Mouse (Mus musculus): ENCODE measurements around the gene Agap2.
"Not testable (repeated sequence)": the region's sequence is repeated elsewhere in the genome, so short reads cannot be mapped to it uniquely, and the experiment has no call there.

The Agap2 gene

DNA sequence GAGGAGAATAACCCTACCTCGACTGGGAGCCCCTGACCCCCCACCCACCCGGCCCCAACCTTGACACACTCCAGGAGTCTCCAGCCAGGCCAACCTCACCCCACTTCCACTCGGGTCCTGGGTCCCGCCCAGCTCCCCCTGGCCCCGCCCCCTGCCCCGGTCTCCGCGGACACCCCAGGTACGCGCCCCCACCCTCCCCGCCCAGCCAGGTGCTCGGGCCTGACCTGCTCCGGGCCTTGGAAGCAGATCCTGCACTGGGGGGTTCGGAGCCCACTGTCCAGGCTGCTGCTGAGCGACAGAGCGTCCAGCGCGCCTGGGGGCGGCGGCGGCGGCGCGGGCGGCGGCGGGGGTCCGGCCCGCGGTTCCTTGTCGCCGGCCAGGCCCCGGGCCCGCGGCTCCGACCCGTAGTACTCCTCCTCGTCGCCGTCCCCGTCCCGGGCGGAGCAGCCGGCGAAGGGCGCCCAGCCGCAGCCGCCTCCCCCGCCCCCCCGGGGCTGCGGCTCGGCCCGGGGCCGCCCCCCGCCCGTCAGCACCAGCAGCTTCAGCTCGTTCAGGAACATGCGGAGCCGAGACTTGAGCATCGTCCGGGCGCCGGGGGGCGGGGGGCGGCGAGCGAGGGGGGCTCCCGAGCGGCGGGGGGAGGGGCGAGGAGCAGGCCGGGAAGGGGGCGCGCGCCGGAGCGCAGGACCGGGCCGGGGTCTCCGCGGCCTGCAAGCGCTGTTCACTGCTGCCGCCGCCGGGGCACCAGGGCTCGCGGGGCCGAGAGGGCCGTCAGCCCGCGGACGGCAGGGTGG lies 15.7 kb upstream of the Agap2 start:
- ATAC-seq (ENCODE audit: insufficient number of reproducible peaks, low FRiP score, low TSS enrichment), result no peak

DNA sequence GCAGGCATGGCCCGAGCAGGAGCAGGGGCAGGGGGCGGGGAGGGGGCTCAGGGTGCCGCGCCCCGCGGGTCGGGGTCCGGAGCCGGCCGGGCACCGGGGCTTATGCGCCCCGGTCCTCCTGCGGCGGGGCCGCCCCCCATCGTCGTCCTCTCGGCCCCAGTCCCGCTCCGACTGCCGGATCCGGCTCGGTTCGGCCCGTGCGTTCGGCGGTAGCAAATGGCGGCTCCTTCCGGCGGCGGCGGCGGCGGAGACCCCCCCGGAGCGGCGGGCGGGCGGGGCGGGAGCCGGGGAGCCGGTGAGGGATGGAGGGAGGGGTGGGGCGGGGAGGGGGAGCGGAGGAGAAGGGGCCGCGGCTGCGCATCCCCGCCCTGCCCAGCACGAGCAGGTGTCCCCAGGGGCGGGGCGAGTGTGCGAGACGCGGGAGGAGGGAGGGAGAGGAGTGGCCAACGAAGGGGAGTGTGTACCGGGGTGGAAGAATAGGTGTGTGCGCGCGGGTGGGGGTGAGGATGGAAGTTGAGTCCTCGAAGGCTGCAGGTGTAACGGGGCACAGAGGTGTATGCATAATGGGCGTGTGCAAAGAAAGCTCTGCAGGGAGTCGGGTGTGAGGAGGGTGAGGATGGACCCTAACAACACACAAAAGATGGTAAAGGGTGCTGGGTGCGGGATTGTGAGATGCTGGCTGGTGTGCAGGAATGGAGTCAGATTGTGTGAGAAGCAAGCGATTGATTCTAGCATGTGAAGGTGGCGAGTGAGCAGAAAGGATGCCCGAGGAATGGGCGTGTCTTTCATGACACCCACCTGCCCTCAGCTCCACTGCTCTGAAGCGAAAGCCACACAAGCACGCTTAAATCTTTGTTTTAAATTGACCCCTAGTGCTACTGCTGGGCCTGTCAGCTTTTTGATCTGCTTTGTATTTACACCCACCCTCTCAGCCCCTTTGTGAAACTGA lies 14.8 kb upstream of the Agap2 start, which contains the start of gene March9:
March9 (minus strand) TSS at position 217 of the 949 bp plus-strand sequence.
- 0 out of 2 replicates have a peak, but pooled peaks have one; percentile 8 for ATAC-seq (ENCODE audit: insufficient number of reproducible peaks, low FRiP score, low TSS enrichment)

DNA sequence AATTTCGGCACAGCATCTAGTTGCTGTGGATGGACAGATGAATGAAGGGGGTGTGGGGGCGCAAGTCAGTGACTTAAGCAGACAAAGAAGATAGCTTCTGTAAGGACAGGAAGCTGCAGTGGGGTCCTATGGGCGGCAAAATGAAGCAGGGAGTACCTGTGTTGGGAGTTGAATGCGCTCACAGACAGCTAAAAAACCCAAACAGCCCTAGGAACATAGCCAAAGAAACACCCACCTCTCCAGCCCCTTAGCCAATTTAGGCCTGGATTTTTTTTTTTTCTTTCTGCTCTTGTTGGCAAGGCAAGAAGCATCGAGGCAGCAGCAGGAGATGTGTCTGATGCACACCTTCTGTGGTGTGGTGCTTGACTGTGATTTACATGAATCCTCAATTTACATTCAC lies 14.0 kb upstream of the Agap2 start:
- no peak for ATAC-seq (ENCODE audit: insufficient number of reproducible peaks, low FRiP score, low TSS enrichment)

DNA sequence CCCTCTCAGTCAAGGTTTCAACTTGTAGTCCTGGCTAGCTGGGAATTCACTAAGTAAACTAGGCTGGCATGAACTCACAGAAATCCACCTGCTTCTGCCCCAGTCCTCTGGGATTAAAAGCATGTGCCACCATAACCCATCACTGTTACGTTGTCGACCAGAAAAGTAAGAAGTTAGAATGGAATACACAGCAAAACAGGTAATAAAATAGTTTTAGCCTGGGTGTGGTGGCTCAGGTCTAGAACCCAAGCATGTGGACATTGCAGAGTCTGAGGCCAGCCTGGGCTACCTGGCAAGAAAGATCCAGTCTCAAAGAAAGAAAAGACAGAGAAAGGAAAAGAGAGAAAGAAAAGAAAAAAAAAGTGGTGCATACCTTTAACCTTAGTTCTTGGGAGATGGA lies 13.6 kb upstream of the Agap2 start:
- no peak for ATAC-seq (ENCODE audit: insufficient number of reproducible peaks, low FRiP score, low TSS enrichment)

DNA sequence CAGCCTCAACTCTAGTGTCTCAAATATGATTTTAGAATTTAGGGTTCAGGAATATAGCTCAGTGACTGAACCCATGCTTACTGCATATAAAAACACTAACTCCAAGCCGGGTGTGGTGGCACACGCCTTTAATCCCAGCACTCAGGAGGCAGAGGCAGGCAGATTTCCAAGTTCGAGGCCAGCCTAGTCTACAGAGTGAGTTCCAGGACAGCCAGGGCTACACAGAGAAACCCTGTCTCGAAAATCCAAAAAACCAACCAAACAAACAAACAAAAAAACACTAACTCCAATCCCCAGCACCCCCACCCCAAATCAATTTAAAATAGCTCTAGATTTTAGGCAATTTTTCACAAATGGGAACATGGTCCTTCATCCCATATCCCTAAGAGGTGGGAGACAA lies 13.0 kb upstream of the Agap2 start:
- not testable (repeated sequence) for ATAC-seq (ENCODE audit: insufficient number of reproducible peaks, low FRiP score, low TSS enrichment)

DNA sequence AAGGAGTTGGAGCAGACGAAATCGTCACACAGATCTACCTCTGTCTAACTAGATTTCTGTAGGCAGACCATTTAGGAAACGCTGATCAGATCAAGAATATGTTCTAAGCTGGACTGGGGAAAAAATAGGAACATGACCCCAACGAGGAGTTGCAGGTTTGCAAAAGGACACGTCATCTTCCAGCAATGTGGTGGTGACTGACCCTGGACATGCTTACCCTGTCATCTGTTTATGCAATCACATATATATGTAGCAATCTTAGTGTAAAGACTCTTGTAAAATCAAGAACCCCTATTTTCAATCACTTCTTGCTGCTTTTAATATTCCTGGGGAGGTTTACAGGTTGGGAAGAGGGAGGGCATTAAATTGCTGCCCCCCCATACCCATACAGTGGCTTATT lies 12.6 kb upstream of the Agap2 start:
- no peak for ATAC-seq (ENCODE audit: insufficient number of reproducible peaks, low FRiP score, low TSS enrichment)

DNA sequence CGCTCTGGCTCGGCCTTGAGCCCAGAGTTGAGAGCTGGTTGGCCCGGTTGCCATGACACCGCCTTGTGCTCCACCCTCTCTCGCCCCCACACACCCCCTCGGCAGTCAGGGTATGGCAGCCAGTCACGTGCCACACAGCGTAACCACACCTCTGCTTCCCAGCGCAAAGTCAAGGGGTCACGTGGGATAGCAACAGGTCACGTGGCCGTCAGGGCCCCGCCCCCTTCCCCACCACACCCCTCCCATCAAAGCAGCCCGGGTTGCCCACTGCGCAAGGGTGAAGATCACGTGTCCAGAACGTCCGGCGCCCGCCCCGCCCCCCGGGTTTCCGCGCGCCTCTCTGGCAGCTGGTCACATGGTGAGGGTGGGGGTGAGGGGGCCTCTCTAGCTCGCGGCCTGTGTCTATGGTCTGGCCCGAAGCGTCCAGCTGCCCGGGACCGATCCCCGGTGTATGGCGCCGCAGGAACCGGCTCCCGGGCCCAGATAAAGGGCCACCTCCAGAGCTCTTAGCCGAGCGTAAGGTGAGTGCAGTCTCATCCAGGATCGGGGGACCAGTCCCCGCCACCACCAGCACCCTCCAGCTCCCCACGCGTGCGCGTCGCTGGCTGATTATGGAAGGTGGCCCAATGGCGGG lies 11.7 kb upstream of the Agap2 start, which contains the start of gene Cdk4:
Cdk4 (plus strand) TSS at position 296 of the 634 bp plus-strand sequence.
- ATAC-seq (ENCODE audit: insufficient number of reproducible peaks, low FRiP score, low TSS enrichment), result peak; percentile 69

DNA sequence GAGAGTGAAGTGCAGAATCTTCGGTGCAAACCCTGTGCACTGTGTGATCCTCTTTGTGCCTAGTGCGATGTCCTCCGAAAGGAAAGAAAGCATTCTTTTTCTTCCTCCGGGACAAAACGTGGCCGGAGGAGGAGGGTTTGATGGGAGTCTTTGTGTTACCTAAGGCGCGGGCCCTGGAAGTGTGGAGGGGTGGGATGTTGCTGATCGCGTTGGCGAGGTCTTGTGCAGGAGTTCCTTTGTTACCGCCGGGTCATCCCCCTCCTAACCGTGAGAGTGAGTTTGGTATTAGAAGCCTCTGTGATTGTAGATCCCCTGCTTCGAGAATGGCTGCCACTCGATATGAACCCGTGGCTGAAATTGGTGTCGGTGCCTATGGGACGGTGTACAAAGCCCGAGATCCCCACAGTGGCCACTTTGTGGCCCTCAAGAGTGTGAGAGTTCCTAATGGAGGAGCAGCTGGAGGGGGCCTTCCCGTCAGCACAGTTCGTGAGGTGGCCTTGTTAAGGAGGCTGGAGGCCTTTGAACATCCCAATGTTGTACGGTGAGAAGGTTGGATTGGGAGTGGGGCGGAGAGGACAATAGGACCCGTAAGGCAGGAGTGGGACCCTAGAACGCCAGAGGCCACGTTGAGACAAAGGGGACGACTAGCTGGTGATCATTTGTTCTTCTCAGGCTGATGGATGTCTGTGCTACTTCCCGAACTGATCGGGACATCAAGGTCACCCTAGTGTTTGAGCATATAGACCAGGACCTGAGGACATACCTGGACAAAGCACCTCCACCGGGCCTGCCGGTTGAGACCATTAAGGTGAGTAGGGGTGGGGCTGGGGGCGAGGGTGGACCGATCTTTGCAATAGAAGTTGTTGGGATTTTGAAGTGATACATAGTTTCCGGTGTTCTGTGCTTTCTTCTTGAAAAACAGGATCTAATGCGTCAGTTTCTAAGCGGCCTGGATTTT lies 10.9 kb upstream of the Agap2 start:
- no peak; the same call in 1 of the 2 replicates for ATAC-seq (ENCODE audit: insufficient number of reproducible peaks, low FRiP score, low TSS enrichment)

DNA sequence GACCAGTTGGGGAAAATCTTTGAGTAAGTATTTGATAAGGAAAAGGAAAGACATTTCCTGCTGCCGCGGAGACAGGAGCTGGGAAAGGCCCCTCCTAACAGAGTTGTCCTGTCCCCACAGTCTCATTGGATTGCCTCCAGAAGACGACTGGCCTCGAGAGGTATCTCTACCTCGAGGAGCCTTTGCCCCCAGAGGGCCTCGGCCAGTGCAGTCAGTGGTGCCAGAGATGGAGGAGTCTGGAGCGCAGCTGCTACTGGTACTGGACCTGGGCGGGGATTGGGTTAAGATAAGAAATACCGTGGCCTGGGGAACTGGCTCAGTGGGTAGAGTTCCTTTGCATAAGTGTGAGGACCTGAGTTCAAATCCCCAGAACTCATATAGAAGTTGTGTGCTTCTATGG lies 9.1 kb upstream of the Agap2 start:
- ATAC-seq (ENCODE audit: insufficient number of reproducible peaks, low FRiP score, low TSS enrichment), result no peak

DNA sequence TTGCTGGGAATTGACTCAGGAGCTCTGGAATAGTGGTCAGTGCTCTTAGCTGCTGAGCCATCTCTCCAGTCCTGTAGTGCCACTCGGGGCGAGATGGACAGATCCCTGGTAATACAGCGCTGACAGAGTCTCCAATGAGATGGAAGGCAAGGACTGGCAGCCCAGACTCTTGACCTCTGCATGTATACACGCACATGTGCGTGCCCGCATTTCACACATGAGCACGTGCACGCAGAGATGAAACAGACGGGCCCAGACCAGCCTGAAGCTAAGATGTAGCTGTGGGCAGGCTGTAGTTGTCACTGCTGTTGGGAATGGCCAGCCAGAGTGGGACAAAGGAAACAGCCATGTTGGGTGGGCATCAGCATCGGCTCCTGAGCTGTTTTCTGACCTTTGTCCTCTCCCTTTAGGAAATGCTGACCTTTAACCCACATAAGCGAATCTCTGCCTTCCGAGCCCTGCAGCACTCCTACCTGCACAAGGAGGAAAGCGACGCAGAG lies 8.5 kb upstream of the Agap2 start:
- ATAC-seq (ENCODE audit: insufficient number of reproducible peaks, low FRiP score, low TSS enrichment), result no peak

DNA sequence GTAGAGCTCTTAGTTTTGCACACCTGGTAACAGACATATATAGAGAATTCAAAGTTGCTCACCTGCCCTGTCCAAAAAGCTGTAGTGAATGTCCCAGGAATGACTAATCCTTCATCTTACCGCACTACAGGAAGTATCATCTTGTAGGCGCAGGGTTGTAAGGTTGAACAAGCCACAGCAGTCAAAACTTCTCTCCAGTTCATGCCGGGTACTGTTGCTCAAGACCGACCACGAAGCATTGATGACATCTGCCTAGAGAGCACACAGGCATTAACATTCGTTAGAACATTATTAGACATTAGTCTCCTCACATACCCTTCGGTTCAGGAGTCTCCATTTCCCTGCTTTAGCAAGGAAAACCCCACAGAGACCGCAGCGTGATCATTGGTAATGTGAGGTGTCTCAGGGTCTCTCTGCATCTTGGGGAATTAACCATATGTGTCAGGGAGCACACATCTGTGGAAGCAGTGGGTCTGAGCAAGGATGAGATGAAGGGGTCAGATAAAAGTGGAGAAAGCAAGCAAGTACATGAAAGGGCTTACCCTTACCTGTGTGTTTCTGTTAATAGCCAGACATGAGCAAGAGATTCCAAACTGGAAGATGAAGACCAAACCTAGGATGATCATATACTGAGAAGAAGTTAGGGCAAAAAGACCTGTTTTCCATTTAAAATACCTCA lies 6.6 kb upstream of the Agap2 start:
- no peak for ATAC-seq (ENCODE audit: insufficient number of reproducible peaks, low FRiP score, low TSS enrichment)

DNA sequence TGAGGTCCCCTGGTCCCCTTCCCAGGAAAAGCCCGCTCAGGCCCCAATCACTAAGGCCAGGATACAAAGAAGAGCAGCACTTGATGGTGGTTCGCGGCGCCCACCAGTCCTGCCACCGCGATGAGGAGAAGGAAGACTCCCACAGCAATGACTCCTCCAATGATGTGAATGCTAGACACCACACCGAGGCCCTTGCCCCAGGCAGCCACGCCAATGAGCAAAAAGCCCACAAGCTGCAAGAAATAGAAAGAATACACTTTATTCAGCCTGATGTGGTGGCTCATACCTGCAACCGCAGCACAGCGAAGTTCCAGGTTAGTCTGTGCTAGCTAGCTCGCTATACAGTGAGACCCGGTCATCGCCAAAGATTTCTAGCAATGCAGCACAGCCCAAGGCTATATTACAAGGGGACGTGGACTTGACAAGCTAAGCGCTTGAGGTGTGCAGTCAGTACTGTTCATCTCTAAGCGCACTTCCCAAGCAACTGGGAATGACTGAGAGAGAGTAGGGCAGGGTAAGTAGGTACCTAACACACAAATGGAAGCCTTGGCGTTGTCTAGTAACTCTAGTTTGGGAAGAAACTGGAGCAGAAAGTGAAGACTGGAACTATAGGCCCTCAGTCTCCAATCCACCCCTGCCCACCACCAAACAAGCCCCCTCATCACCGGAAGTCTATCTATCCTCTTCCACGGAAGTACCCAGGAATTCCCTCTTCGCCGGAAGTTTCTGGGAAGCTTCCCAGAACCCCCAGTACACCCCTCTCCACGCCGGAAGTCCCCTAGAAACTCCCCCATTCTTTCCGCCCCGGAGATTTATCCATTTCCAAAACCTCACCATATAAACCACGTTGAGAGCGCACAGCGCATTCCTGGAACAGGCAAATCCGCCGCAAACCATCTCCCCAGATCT lies 5.5 kb upstream of the Agap2 start:
- ATAC-seq (ENCODE audit: insufficient number of reproducible peaks, low FRiP score, low TSS enrichment), result 0 out of 2 replicates have a peak, but pooled peaks have one; percentile 14

DNA sequence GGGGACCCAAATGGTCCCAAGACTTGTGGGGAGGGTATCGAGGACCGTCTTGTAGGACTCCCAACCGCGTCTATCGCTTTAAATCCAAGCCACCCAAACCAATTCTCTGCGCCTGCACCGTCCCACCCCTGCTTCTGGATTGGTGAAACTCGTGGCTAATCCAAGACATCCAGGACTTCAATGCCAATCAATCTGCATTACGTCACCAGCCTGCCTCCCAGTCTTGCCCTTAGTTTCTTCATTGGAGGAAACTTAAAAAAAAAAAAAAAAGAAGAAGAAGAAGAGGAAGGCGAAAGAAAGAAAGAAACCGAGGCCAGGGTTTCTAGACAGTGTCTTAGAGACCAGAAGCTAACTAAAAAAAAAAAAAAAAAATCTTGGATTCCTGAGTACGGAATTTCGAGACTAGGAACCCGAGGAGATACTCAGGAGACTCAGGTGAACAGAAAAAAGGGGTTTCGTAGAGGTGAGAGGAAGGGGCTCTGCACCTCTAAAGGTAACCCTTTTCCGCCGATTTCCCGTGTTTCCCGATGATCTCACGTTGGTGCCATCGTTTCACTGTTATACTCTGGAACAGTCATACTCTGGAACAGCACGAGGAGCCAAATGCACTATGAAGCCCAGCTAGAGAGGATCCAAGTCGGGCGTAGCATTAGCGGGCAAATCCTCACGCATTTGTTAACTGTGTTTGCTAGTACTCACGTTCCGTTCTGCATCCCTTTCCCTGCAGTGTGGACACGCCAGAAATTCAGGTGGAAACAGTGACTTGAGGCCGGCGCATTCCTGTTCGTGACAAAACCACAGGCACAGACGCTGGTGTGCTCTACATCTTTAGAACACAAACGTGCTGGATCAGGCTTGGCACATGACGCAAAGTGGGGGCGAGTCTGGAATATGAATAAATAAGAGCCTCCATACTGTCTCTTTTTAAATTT lies 4.6 kb upstream of the Agap2 start, which contains the start of gene Tspan31:
Tspan31 (minus strand) TSS at position 75 of the 932 bp plus-strand sequence.
- peak; percentile 91 for ATAC-seq (ENCODE audit: insufficient number of reproducible peaks, low FRiP score, low TSS enrichment)

DNA sequence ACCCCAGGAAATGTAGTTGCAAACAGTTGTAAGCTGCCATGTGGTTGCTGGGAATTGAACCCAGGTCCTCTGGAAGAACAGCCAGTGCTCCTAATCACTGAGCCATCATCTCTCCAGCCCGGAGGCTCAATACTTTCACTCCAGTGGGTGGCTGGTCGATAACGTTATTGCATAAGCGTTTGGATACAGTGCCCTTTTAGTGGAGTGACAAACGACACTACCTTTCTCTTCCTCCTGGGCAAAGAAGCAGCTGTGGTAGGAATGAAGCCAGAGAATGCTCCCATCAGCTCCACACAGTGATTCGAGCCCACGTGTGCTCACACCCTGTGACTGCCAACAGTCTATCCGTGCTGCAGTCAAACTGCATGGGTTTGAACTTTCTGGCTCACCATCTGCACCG lies 3.9 kb upstream of the Agap2 start:
- ATAC-seq (ENCODE audit: insufficient number of reproducible peaks, low FRiP score, low TSS enrichment), result no peak

DNA sequence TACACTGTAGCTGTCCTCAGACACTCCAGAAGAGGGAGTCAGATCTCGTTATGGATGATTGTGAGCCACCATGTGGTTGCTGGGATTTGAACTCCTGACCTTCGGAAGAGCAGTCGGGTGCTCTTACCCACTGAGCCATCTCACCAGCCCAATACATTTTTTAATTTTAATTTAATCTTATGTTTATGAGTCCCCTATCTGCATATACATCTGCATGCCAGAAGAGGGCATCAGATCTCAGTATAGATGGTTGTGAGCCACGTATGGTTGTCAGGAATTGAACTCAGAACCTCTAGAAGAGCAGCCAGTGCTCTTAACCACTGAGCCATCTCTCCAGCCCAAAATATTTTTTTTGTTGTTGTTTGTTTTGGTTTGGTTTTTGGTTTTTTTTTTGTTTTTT lies 2.8 kb upstream of the Agap2 start:
- ATAC-seq (ENCODE audit: insufficient number of reproducible peaks, low FRiP score, low TSS enrichment), result not testable (repeated sequence)

DNA sequence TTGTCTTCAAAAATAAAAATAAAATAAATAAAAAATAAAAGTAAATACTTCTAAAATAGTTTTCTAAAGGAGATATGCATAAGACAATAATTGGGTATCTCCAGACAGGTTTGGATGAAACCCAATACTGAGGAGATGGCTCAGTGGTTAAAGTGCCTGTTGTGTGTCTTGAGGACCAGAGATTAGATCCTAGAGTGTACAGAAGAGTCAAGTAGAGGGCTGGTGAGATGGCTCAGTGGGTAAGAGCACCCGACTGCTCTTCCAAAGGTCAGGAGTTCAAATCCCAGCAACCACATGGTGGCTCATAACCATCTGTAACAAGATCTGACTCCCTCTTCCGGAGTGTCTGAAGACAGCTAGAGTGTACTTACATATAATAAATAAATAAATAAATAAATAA lies 2.1 kb upstream of the Agap2 start:
- not testable (repeated sequence) for ATAC-seq (ENCODE audit: insufficient number of reproducible peaks, low FRiP score, low TSS enrichment)

DNA sequence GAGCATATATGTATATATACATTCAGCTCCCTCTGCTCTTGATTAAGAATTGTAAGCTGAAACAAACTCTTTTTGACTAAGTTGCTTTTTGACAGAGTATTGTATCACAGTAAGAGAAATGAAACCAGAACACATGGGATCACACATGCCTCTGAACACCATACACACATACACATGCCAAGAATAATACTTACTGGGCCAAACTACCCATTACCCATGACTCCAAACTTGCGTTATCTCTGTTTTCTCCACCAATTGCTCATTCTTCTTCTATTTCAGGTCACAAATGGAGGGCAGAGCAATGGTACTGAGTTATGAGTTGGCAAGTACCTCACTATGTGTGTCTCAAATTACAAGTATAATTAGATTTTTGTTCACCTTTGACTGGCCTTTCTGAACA lies 1.1 kb upstream of the Agap2 start:
- no peak for ATAC-seq (ENCODE audit: insufficient number of reproducible peaks, low FRiP score, low TSS enrichment)
